Mouse (Mus musculus): ENCODE results near the gene Lrrk1. TPM values are rescaled to one million over a fixed set of nuclear protein-coding genes. Genes with fewer than 3 reads are reported as not detected.
A peak's percentile ranks its signal among the peaks of the same experiment; 100 is the strongest.

The Lrrk1 gene
- polyA plus RNA-seq, 1 experiment from 2014 or later: 10.2 TPM

GRCm38 (mm10) chr7:66348588-66348987 is 39.6 kb downstream of the Lrrk1 start:
- H3K4me3 ChIP-seq: no peak overlapping the region
- peaks cover 7% of the 10 kb centered on the region; the same call in 1 of the 2 replicates for H3K4me1 ChIP-seq
- no peaks in the 10 kb centered on the region for H3K9me3 ChIP-seq (replicated peaks)
- no peaks in the 10 kb centered on the region for H3K36me3 ChIP-seq
- H3K27me3 ChIP-seq (ENCODE audit: low read depth, poor library complexity, severe bottlenecking): no peaks in the 10 kb centered on the region
- H3K27ac ChIP-seq: no peak overlapping the region
- DNase-seq (ENCODE audit: low spot score): no peak
- WGBS: 89% methylated on average over 10 of the region's 10 CpGs

DNA sequence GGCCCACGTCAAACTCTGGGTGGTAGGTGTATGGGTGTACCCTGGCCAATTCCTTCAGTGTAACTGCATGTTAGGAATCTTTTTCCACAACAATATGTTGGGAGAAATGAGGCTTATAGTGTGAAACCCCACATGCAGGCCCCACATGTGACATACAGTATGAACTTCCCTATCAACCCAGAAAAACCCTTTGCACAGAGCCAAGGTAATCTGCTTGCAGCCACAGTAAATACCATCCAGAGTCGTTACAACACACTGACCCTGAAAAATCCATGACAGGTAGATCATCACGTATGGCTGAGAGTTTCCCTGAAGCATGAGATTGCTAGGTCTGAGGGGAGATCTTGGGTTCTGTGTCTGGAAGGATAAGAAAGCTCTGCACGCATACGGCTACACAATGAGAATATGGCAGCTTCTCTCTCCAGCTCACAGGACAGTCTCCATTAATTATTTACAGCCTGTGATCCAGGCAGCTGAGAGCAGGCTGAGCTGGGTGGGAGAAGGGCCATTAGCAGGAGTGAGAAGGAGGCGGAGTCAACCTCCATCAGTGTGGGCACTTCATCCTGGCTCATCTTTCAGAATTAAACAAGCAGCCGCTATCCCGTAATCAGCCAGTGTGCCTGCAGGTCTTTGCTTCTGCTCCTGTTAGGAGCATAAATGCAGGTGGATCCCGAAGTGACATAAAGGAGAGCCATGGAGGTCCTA is 41.0 kb downstream of the Lrrk1 start:
- no peaks in the 10 kb centered on the region for H3K36me3 ChIP-seq
- DNase-seq (ENCODE audit: low spot score): no peak
- 41% methylated on average over 9 of the region's 9 CpGs for WGBS
- H3K4me3 ChIP-seq: no peak overlapping the region
- no peak overlapping the region for H3K27ac ChIP-seq
- H3K4me1 ChIP-seq: peaks cover 7% of the 10 kb centered on the region; the same call in 1 of the 2 replicates
- H3K9me3 ChIP-seq (replicated peaks): no peaks in the 10 kb centered on the region
- H3K27me3 ChIP-seq (ENCODE audit: low read depth, poor library complexity, severe bottlenecking): no peaks in the 10 kb centered on the region

- Histone ChIP-seq H3K4me3 (no peak overlapping the region), H3K36me3 (no peaks in the 10 kb centered on the region), H3K27ac (no peak overlapping the region), H3K4me1 (peaks cover 12% of the 10 kb centered on the region; the same call in 1 of the 2 replicates), H3K9me3 (replicated peaks) (no peaks in the 10 kb centered on the region), H3K27me3 (ENCODE audit: low read depth, poor library complexity, severe bottlenecking) (no peaks in the 10 kb centered on the region)
- DNase-seq (ENCODE audit: low spot score): no peak
- WGBS: 85% methylated on average over 5 of the region's 5 CpGs
These were observed 44.8 kb downstream of the Lrrk1 start for GRCm38 (mm10) chr7:66343307-66343706.

DNA sequence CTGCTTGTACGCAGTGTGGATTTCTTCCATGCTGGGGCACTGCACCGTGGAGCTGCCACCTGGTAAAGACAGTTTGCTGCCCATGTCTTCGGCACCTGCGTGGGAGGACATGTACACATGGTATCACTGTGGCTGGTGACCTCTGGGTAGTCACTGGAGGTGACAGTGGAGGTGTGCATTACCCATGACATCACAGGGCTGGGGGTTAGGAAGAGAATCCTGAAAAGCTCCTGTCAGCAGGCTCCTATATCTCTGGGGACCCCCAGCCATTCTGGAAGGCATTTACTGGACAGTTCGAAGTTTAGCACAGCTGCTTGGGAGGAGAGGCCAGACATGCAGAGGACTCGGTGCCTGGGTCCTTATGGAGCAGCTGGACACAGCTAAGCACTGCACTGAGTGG is 45.3 kb downstream of the Lrrk1 start:
- no peaks in the 10 kb centered on the region for H3K27me3 ChIP-seq (ENCODE audit: low read depth, poor library complexity, severe bottlenecking)
- no peaks in the 10 kb centered on the region for H3K36me3 ChIP-seq
- no peak for DNase-seq (ENCODE audit: low spot score)
- no peak overlapping the region for H3K4me3 ChIP-seq
- no peak overlapping the region for H3K27ac ChIP-seq
- H3K9me3 ChIP-seq (replicated peaks): no peaks in the 10 kb centered on the region
- WGBS: 77% methylated on average over 6 of the region's 6 CpGs
- H3K4me1 ChIP-seq: peaks cover 12% of the 10 kb centered on the region; the same call in 1 of the 2 replicates

DNA sequence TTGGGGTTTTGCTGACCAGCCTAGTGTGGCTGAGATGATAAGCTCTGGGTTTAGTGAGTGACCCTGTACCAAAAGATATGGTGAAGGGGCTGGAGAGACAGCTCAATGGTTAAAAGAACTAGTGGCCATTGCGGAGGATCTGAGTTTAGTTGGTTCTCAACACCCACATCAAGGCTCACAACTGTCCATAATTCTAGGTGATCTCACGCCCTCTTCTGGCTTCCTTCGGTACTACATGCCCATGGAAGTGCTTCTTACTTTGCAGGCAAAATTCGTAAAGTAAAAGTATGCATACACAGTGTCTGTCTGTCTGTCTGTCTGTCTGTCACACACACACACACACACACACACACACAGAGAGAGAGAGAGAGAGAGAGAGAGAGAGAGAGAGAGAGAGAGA is 45.8 kb downstream of the Lrrk1 start:
- Histone ChIP-seq H3K27ac (no peak overlapping the region), H3K36me3 (no peaks in the 10 kb centered on the region), H3K4me3 (no peak overlapping the region), H3K9me3 (replicated peaks) (no peaks in the 10 kb centered on the region), H3K4me1 (peaks cover 10% of the 10 kb centered on the region; the same call in 1 of the 2 replicates), H3K27me3 (ENCODE audit: low read depth, poor library complexity, severe bottlenecking) (no peaks in the 10 kb centered on the region)
- 47% methylated on average over 4 of the region's 4 CpGs for WGBS
- peak; percentile 55 for DNase-seq (ENCODE audit: low spot score)

GRCm38 (mm10) chr7:66340044-66340443 is 48.1 kb downstream of the Lrrk1 start:
- WGBS: 66% methylated on average over 3 of the region's 3 CpGs
- no peak overlapping the region for H3K27ac ChIP-seq
- DNase-seq (ENCODE audit: low spot score): no peak

DNA sequence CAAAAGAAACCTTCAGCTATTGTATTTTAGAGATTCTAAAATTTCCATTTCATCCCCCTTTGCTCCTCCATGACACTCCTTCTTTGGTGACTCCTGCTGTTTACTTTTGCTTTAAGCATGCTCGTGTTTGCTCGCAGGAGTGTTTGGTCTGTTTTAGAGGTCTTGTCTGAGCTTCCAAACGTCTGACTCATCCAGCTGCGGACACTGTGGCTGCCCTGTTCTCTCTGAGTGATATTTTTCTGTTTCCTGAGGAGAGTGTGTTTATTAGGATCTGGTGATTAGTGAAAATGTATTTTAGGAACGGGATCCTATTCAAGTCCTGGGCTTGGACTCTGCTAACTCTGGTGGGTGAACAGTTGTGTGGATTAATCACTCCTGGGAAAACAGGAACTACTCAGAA is 48.5 kb downstream of the Lrrk1 start:
- H3K27me3 ChIP-seq (ENCODE audit: low read depth, poor library complexity, severe bottlenecking): no peaks in the 10 kb centered on the region
- no peak for DNase-seq (ENCODE audit: low spot score)
- H3K4me1 ChIP-seq: peaks cover 5% of the 10 kb centered on the region; the same call in 1 of the 2 replicates
- WGBS: 52% methylated on average over 5 of the region's 5 CpGs
- H3K4me3 ChIP-seq: no peak overlapping the region
- H3K9me3 ChIP-seq (replicated peaks): no peaks in the 10 kb centered on the region
- no peaks in the 10 kb centered on the region for H3K36me3 ChIP-seq
- H3K27ac ChIP-seq: no peak overlapping the region

More at GRCm38 (mm10) chr7:66340044-66340443, 48.1 kb downstream of the Lrrk1 start:
- H3K4me3 ChIP-seq: no peak overlapping the region
- H3K27me3 ChIP-seq (ENCODE audit: low read depth, poor library complexity, severe bottlenecking): no peaks in the 10 kb centered on the region
- H3K4me1 ChIP-seq: peaks cover 5% of the 10 kb centered on the region; the same call in 1 of the 2 replicates
- no peaks in the 10 kb centered on the region for H3K36me3 ChIP-seq
- H3K9me3 ChIP-seq (replicated peaks): no peaks in the 10 kb centered on the region

DNA sequence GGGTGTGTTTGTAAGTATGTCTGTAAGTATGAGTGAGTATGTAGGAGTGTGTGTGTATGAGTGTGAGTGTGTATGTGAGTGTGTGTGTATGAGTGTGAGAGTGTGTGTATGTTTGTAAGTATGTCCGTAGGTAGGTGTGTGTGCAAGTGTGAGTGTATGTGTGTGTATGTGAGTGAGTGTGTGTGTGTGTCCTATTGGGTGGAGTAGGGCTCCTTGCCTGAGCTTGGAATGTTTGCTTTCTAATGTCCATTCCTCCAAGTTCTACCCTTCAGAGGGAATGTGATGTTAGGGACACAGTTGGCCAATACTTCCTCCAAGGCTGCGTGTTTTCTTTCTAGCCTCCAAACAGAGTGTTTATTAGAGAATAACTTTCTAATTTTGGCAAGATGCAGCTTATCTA is 51.2 kb downstream of the Lrrk1 start:
- Histone ChIP-seq H3K4me1 (peaks cover 5% of the 10 kb centered on the region; the same call in 1 of the 2 replicates), H3K4me3 (no peak overlapping the region), H3K27me3 (ENCODE audit: low read depth, poor library complexity, severe bottlenecking) (no peaks in the 10 kb centered on the region), H3K9me3 (replicated peaks) (no peaks in the 10 kb centered on the region), H3K27ac (no peak overlapping the region), H3K36me3 (peaks cover 9% of the 10 kb centered on the region)
- 90% methylated on average over 2 of the region's 2 CpGs for WGBS
- no peak for DNase-seq (ENCODE audit: low spot score)

DNA sequence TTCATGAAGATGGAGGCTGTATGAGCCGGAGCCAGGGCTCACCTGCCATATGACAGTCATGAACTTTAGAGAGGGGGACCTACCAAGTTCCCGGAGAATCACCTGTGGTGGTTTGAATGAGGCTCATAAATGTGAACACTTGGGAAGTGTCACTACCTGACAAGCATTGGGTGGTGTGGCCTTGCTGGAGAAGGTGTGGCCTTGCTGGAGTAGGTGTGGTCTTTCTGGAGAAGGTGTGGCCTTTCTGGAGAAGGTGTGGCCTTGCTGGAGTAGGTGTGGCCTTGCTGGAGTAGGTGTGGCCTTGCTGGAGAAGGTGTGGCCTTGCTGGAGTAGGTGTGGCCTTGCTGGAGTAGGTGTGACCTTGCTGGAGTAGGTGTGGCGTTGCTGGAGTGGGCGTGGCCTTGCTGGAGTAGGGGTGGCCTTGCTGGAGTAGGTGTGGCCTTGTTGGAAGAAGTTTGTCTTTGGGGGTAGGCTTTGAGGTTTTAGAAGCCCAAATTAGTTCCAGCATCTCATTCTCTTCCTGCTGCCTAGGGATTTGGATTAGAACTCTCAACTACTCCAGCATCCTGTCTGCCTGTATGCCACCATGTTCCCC is 54.1 kb downstream of the Lrrk1 start:
- Histone ChIP-seq H3K4me3 (no peak overlapping the region), H3K4me1 (no peaks in the 10 kb centered on the region), H3K27me3 (ENCODE audit: low read depth, poor library complexity, severe bottlenecking) (no peaks in the 10 kb centered on the region), H3K36me3 (peaks cover 9% of the 10 kb centered on the region), H3K27ac (no peak overlapping the region), H3K9me3 (replicated peaks) (no peaks in the 10 kb centered on the region)
- WGBS: 87% methylated on average over 4 of the region's 4 CpGs
- no peak for DNase-seq (ENCODE audit: low spot score)

DNA sequence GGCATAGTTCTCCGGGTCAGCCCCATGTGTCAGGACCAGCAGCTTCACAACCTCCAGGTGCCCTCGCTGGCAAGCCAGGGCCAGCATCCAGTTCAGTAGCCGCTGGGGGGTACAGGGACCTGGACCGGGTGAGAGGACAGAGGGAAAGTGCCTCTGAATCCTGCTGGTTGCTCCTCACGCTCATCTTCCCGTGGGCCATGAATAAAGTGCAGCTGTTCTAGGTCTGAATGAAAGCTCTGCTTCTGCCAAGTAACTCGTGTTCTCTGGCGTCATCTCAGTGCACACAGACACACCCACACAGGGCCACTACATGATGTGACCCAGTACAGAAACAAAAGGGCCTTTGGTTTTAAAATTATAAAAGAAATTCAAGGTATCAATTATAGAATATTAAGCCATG is 55.8 kb downstream of the Lrrk1 start:
- H3K36me3 ChIP-seq: peaks cover 9% of the 10 kb centered on the region
- DNase-seq (ENCODE audit: low spot score): no peak
- no peaks in the 10 kb centered on the region for H3K27me3 ChIP-seq (ENCODE audit: low read depth, poor library complexity, severe bottlenecking)
- H3K9me3 ChIP-seq (replicated peaks): no peaks in the 10 kb centered on the region
- 93% methylated on average over 8 of the region's 8 CpGs for WGBS
- H3K4me1 ChIP-seq: no peaks in the 10 kb centered on the region
- H3K4me3 ChIP-seq: no peak overlapping the region
- no peak overlapping the region for H3K27ac ChIP-seq

DNA sequence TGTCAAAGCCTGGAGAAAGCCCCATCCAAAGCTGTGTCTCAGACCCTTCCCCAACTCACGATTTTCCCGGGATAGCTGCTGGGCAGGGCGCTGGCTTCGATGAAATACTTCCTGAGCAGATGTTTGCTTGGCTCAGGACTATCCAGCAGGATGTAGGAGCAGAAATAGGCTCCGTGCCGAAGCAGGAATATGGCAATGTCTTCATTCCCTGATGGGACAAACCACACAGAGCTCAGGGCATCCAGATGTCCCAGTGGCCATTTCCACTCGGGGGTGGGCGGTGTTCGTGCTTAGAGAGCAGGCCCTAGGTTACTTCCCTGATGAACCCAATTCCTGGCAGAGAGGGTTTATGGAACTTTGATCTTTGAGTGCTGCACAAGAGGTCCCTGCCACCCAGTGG is 57.5 kb downstream of the Lrrk1 start:
- Histone ChIP-seq H3K36me3 (peaks cover 9% of the 10 kb centered on the region), H3K27ac (no peak overlapping the region)
- 92% methylated on average over 9 of the region's 9 CpGs for WGBS

GRCm38 (mm10) chr7:66327516-66327915 is 60.6 kb downstream of the Lrrk1 start:
- H3K36me3 ChIP-seq: no peaks in the 10 kb centered on the region
- H3K4me3 ChIP-seq: no peak overlapping the region
- no peaks in the 10 kb centered on the region for H3K27me3 ChIP-seq (ENCODE audit: low read depth, poor library complexity, severe bottlenecking)
- H3K27ac ChIP-seq: no peak overlapping the region
- H3K4me1 ChIP-seq: no peaks in the 10 kb centered on the region; the same call in 1 of the 2 replicates
- no peaks in the 10 kb centered on the region for H3K9me3 ChIP-seq (replicated peaks)
- WGBS: 92% methylated on average over 2 of the region's 2 CpGs
- no peak for DNase-seq (ENCODE audit: low spot score)

More for the DNA sequence above, 57.5 kb downstream of the Lrrk1 start:
- H3K27me3 ChIP-seq (ENCODE audit: low read depth, poor library complexity, severe bottlenecking): no peaks in the 10 kb centered on the region
- H3K4me3 ChIP-seq: no peak overlapping the region
- H3K9me3 ChIP-seq (replicated peaks): no peaks in the 10 kb centered on the region
- no peak for DNase-seq (ENCODE audit: low spot score)
- no peaks in the 10 kb centered on the region for H3K4me1 ChIP-seq

- no peak for DNase-seq (ENCODE audit: low spot score)
- peaks cover 5% of the 10 kb centered on the region for H3K4me1 ChIP-seq
- no peaks in the 10 kb centered on the region for H3K9me3 ChIP-seq (replicated peaks)
- no peak overlapping the region for H3K27ac ChIP-seq
- H3K4me3 ChIP-seq: no peak overlapping the region
- no peaks in the 10 kb centered on the region for H3K27me3 ChIP-seq (ENCODE audit: low read depth, poor library complexity, severe bottlenecking)
- WGBS: 71% methylated on average over 3 of the region's 3 CpGs
- no peaks in the 10 kb centered on the region for H3K36me3 ChIP-seq
These were observed 62.6 kb downstream of the Lrrk1 start for GRCm38 (mm10) chr7:66325419-66326053.
